Mouse (Mus musculus): ENCODE data around the gene Patz1. TPM values are rescaled to one million over a fixed set of nuclear protein-coding genes. Genes with fewer than 3 reads are reported as not detected.

Patz1 gene
- polyA plus RNA-seq, 1 experiment from 2014 or later = 73.2 TPM

DNA sequence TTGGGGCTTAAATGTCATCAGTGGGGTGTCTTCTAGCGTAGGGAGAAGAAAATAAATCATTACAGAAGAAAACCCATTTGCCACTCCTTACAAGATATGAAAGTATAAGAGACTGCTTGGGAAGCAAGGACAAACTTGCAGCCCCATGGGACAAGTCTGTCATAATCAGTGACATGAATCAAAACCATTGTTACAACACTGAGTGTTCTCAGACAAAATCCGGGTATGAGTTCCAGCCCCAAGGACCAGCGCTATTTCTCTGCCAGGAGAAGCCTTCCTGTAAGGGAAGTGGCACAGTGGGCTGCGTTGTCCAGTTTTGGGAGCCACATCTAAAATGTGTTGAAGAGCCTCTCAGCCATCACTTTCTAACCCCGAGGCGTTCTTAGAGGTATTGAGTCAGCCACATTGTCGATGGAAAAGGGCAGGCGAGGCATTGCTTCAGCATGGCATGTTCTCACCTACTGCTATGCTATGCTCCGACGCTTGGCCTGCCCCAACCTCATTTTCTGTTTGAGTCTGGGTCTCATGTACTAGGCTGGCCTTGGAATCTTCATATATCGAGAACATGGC lies 45.6 kb downstream of the Patz1 start:
- DNase-seq (ENCODE audit: low spot score) (no peak), ATAC-seq (replicated peaks; ENCODE audit: insufficient number of reproducible peaks, low FRiP score, low TSS enrichment, low read depth) (no peak)
- Histone ChIP-seq H3K36me3 (replicated peaks; ENCODE audit: control insufficient read depth, insufficient read depth, low read depth, low read length) (no peaks in the 10 kb centered on the region), H3K27me3 (ENCODE audit: control insufficient read depth, insufficient read depth, low read length) (no peaks in the 10 kb centered on the region), H3K9me3 (replicated peaks; ENCODE audit: control insufficient read depth, low read length) (no peaks in the 10 kb centered on the region), H3K4me3 (ENCODE audit: low read depth, low read length) (no peak overlapping the region), H3K27ac (replicated peaks; ENCODE audit: low read depth, low read length) (no peak overlapping the region), H3K4me2 (ENCODE audit: low read depth, low read length) (no peak overlapping the region), H3K4me1 (ENCODE audit: control insufficient read depth, insufficient read depth, low read length) (peaks cover 8% of the 10 kb centered on the region), H3K9ac (replicated peaks; ENCODE audit: low read length) (no peak overlapping the region)
- WGBS = 91% methylated on average over 11 of the region's 11 CpGs

DNA sequence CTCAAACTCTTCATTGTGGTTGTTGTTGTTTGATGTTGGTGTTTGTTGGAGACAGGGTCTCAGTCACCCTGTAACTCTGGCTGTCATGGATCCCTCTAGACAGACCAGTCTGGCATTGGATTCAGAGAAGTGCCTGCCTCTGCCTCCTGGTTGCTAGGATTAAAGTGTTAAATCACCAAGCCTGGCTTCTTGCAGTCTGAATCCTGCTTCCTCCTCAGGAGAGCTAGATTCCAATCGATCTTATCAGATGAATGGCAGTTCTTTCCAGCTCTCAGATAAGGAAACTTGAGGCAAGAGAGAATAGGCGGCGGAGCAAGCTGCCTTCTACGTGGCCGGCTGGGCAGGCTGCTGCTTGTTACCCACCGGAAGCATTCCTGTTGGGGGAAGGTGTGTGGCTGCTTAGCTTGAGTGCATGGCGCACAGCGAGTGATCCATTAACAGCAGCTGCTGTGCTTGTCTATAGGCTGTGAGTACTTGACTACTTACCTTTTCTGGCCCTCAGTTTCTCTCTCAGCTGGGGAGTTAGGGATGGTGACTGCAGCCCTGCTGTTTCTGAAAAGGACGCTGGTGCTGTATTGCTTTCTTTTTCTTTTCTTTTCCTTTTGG lies 46.1 kb downstream of the Patz1 start:
- WGBS = 34% methylated on average over 9 of the region's 9 CpGs
- no peak overlapping the region for H3K9ac ChIP-seq (replicated peaks; ENCODE audit: low read length)

DNA sequence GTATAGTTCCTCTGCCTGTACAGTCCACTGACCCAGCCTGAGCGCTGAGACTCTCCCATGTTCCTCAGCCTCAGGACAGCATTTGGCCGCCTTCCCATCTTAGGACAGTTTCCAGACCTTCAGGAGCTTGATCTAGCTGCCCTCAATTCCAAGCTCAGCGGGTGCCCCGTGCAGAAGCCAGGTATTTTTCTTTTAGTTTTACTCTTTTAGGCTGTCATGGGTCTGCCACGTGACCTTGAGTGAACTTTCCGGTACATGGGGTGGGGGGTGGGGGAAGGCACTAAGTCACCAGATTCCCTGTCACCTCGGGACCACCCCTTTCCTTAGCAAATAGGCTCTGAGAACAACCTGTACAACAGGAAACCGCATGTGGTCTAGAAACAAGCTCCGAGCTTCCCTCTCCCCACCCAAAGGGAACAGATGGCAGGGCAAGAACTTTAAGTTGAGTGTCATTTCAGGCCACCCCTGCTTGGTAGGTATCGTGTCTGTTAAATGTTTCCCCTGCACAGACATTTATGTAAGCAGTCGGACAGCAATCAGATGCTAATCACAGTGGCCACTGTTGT lies 47.1 kb downstream of the Patz1 start:
- H3K4me1 ChIP-seq (ENCODE audit: control insufficient read depth, insufficient read depth, low read length) = peaks cover 8% of the 10 kb centered on the region
- whole genome bisulfite sequencing = 40% methylated on average over 11 of the region's 11 CpGs

More for the DNA sequence above, 46.1 kb downstream of the Patz1 start:
- no peaks in the 10 kb centered on the region for H3K9me3 ChIP-seq (replicated peaks; ENCODE audit: control insufficient read depth, low read length)
- no peaks in the 10 kb centered on the region for H3K36me3 ChIP-seq (replicated peaks; ENCODE audit: control insufficient read depth, insufficient read depth, low read depth, low read length)
- ATAC-seq (replicated peaks; ENCODE audit: insufficient number of reproducible peaks, low FRiP score, low TSS enrichment, low read depth) (no peak), DNase-seq (ENCODE audit: low spot score) (peak; percentile 34)
- H3K4me3 ChIP-seq (ENCODE audit: low read depth, low read length) = no peak overlapping the region
- no peaks in the 10 kb centered on the region for H3K27me3 ChIP-seq (ENCODE audit: control insufficient read depth, insufficient read depth, low read length)
- no peak overlapping the region for H3K4me2 ChIP-seq (ENCODE audit: low read depth, low read length)
- H3K27ac ChIP-seq (replicated peaks; ENCODE audit: low read depth, low read length) = no peak overlapping the region
- peaks cover 8% of the 10 kb centered on the region for H3K4me1 ChIP-seq (ENCODE audit: control insufficient read depth, insufficient read depth, low read length)

DNA sequence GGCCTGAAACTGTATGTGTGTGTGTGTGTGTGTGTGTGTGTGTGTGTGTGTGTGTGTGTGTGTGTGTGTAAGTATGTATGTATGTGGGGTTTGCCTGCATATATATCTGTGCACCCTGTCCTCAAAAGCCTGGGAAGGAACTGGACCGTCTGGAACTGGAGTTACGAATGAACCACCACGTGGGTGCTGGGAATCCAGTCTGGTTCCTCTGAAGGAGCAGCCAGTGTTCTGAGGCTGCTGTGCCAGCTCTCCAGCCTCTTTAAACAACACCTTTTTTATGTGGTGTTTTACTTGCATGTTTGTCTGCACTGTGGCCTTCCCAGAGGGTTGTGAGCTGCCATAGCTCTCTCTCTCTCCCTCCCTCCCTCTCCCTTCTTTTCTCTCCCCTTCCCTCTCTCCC lies 47.9 kb downstream of the Patz1 start:
- H3K27ac ChIP-seq (replicated peaks; ENCODE audit: low read depth, low read length) = no peak overlapping the region
- H3K9ac ChIP-seq (replicated peaks; ENCODE audit: low read length) = no peak overlapping the region
- peaks cover 8% of the 10 kb centered on the region for H3K4me1 ChIP-seq (ENCODE audit: control insufficient read depth, insufficient read depth, low read length)

More for the DNA sequence above, 47.1 kb downstream of the Patz1 start:
- no peaks in the 10 kb centered on the region for H3K9me3 ChIP-seq (replicated peaks; ENCODE audit: control insufficient read depth, low read length)
- no peaks in the 10 kb centered on the region for H3K27me3 ChIP-seq (ENCODE audit: control insufficient read depth, insufficient read depth, low read length)
- no peak overlapping the region for H3K4me2 ChIP-seq (ENCODE audit: low read depth, low read length)
- H3K27ac ChIP-seq (replicated peaks; ENCODE audit: low read depth, low read length) = no peak overlapping the region
- H3K36me3 ChIP-seq (replicated peaks; ENCODE audit: control insufficient read depth, insufficient read depth, low read depth, low read length) = no peaks in the 10 kb centered on the region
- H3K4me3 ChIP-seq (ENCODE audit: low read depth, low read length) = no peak overlapping the region
- ATAC-seq (replicated peaks; ENCODE audit: insufficient number of reproducible peaks, low FRiP score, low TSS enrichment, low read depth) = no peak
- H3K9ac ChIP-seq (replicated peaks; ENCODE audit: low read length) = no peak overlapping the region
- no peak for DNase-seq (ENCODE audit: low spot score)

DNA sequence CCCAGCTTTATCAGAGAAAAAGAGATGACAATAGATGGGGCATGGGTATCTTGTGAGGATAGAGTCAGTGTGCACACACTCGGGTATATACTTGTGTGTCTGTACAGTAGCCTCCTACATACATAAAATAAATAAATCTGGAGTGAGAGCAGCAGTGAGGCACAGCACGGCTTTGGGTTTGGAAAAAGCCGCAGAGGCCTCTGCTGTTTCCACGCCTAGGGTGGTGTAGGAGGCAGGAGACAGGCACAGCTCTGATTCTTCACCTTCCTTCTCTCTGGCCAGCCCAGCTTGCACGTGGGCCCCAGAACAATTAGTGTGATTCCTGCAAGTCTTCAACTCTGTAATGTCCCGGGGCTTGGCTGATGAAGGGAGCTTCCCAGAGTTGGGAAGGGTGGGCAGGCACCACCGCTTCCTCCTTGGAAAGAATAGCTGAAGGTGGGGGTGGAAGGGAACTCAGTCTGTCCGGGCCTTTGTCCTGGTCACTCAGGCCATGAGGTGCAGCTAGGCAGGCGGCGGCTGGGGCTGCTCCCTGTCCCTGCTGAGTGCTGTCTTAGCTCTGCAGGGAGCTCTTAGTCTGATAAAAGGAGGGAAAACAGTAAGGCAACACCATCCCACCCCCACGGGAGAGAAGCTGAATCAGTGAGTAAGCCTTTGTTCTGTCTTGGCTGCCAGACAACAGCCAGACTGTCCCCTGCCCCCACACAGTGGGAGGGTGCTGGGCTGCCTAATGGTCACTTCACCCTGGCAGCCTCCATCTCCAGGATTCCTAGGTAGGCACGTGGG lies 48.7 kb downstream of the Patz1 start:
- Histone ChIP-seq H3K4me2 (ENCODE audit: low read depth, low read length) (no peak overlapping the region), H3K9me3 (replicated peaks; ENCODE audit: control insufficient read depth, low read length) (no peaks in the 10 kb centered on the region), H3K4me1 (ENCODE audit: control insufficient read depth, insufficient read depth, low read length) (peaks cover 7% of the 10 kb centered on the region), H3K9ac (replicated peaks; ENCODE audit: low read length) (peak overlapping the region; percentile 18), H3K4me3 (ENCODE audit: low read depth, low read length) (no peak overlapping the region), H3K27me3 (ENCODE audit: control insufficient read depth, insufficient read depth, low read length) (no peaks in the 10 kb centered on the region), H3K36me3 (replicated peaks; ENCODE audit: control insufficient read depth, insufficient read depth, low read depth, low read length) (no peaks in the 10 kb centered on the region), H3K27ac (replicated peaks; ENCODE audit: low read depth, low read length) (peak overlapping the region; percentile 56)
- WGBS = 10% methylated on average over 12 of the region's 12 CpGs
- ATAC-seq (replicated peaks; ENCODE audit: insufficient number of reproducible peaks, low FRiP score, low TSS enrichment, low read depth) (peak; percentile 78), DNase-seq (ENCODE audit: low spot score) (peak; percentile 50)

More for the DNA sequence above, 47.9 kb downstream of the Patz1 start:
- H3K27me3 ChIP-seq (ENCODE audit: control insufficient read depth, insufficient read depth, low read length) = no peaks in the 10 kb centered on the region
- WGBS = 77% methylated on average over 3 of the region's 3 CpGs
- no peak overlapping the region for H3K4me2 ChIP-seq (ENCODE audit: low read depth, low read length)
- no peaks in the 10 kb centered on the region for H3K36me3 ChIP-seq (replicated peaks; ENCODE audit: control insufficient read depth, insufficient read depth, low read depth, low read length)
- DNase-seq (ENCODE audit: low spot score) = no peak
- no peak overlapping the region for H3K4me3 ChIP-seq (ENCODE audit: low read depth, low read length)
- ATAC-seq (replicated peaks; ENCODE audit: insufficient number of reproducible peaks, low FRiP score, low TSS enrichment, low read depth) = no peak
- no peaks in the 10 kb centered on the region for H3K9me3 ChIP-seq (replicated peaks; ENCODE audit: control insufficient read depth, low read length)

DNA sequence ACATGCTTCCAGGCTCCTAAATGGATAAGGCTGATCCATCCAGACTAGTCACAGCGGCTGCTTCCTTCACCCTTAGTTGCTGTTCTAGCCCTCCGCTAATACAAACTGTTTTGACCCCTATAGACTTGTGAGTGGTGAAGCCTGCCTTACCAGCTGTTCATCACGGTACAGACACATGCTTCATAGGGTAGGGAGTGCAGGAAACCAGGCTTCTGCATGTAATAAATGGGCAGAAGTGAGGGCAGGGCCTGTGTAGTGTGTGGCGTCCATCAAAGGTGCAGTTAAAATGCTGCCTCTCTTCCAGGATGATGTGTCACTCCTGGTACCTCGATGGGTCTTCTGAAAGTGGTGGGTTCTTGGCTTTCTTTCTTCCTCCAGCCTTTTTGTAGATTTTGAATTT lies 49.3 kb downstream of the Patz1 start:
- DNase-seq (ENCODE audit: low spot score) (no peak), ATAC-seq (replicated peaks; ENCODE audit: insufficient number of reproducible peaks, low FRiP score, low TSS enrichment, low read depth) (peak; percentile 12)
- 57% methylated on average over 5 of the region's 5 CpGs for WGBS
- Histone ChIP-seq H3K27ac (replicated peaks; ENCODE audit: low read depth, low read length) (0 out of 2 replicates have a peak overlapping the region, but pooled peaks have one; percentile 56), H3K4me3 (ENCODE audit: low read depth, low read length) (no peak overlapping the region), H3K27me3 (ENCODE audit: control insufficient read depth, insufficient read depth, low read length) (no peaks in the 10 kb centered on the region), H3K9ac (replicated peaks; ENCODE audit: low read length) (no peak overlapping the region), H3K9me3 (replicated peaks; ENCODE audit: control insufficient read depth, low read length) (no peaks in the 10 kb centered on the region), H3K36me3 (replicated peaks; ENCODE audit: control insufficient read depth, insufficient read depth, low read depth, low read length) (no peaks in the 10 kb centered on the region), H3K4me1 (ENCODE audit: control insufficient read depth, insufficient read depth, low read length) (peaks cover 6% of the 10 kb centered on the region; the same call in 1 of the 2 replicates), H3K4me2 (ENCODE audit: low read depth, low read length) (no peak overlapping the region)

DNA sequence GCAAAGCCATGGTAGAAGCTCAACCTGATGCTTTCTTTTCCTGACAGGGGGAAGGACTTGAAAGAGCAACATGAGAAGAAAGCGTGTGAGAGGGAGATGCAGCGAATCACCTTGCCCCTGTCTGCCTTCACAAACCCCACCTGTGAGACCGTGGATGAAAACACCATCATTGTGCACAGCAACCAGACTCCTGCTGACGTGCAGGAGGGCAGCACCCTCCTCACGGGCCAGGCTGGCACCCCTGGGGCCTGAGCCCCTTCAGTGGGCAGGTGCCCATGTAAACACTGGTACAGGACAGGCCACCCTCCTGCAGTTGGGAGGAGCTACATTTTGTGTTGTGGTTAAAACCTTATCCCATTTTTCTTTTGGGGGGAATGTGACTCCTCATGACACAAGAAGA lies 52.8 kb downstream of the Patz1 start:
- no peak for DNase-seq (ENCODE audit: low spot score)

More for the DNA sequence above, 52.8 kb downstream of the Patz1 start:
- no peak overlapping the region for H3K4me2 ChIP-seq (ENCODE audit: low read depth, low read length)
- no peak overlapping the region for H3K9ac ChIP-seq (replicated peaks; ENCODE audit: low read length)
- no peak for ATAC-seq (replicated peaks; ENCODE audit: insufficient number of reproducible peaks, low FRiP score, low TSS enrichment, low read depth)
- H3K27ac ChIP-seq (replicated peaks; ENCODE audit: low read depth, low read length) = no peak overlapping the region
- no peaks in the 10 kb centered on the region for H3K9me3 ChIP-seq (replicated peaks; ENCODE audit: control insufficient read depth, low read length)
- no peak overlapping the region for H3K4me3 ChIP-seq (ENCODE audit: low read depth, low read length)
- H3K4me1 ChIP-seq (ENCODE audit: control insufficient read depth, insufficient read depth, low read length) = peaks cover 6% of the 10 kb centered on the region; the same call in 1 of the 2 replicates
- no peaks in the 10 kb centered on the region for H3K27me3 ChIP-seq (ENCODE audit: control insufficient read depth, insufficient read depth, low read length)
- WGBS = 82% methylated on average over 5 of the region's 5 CpGs
- H3K36me3 ChIP-seq (replicated peaks; ENCODE audit: control insufficient read depth, insufficient read depth, low read depth, low read length) = no peaks in the 10 kb centered on the region
